Mouse (Mus musculus): ENCODE results near the gene Vezf1. TPM values are rescaled to one million over a fixed set of nuclear protein-coding genes. Genes with fewer than 3 reads are reported as not detected.

Gene Vezf1
- polyA plus RNA-seq, 1 experiment: 21.4 TPM

- H3K36me3 ChIP-seq (ENCODE audit: control insufficient read depth, insufficient read depth, low read length): no peaks in the 10 kb centered on the region; the same call in 1 of the 2 replicates
- peaks cover 3% of the 10 kb centered on the region; the same call in 1 of the 2 replicates for H3K4me1 ChIP-seq (ENCODE audit: control insufficient read depth, insufficient read depth, low read length)
- H3K27ac ChIP-seq (ENCODE audit: insufficient read depth, low read depth, low read length): no peak overlapping the region
- no peak for TF ChIP-seq CTCF (conservative IDR thresholded peaks at IDR 0.05; ENCODE audit: insufficient read depth, insufficient read length, low read depth, low read length)
- TF ChIP-seq POLR2A (IDR thresholded peaks at IDR 0.05; ENCODE audit: low read depth, low read length): no peak
- H3K4me3 ChIP-seq (ENCODE audit: insufficient read depth, low read depth, low read length): no peak overlapping the region
- WGBS: 43% methylated on average over 17 of the region's 17 CpGs
- H3K27me3 ChIP-seq (replicated peaks; ENCODE audit: control insufficient read depth, insufficient read depth, low read length): no peaks in the 10 kb centered on the region
- DNase-seq: no peak
Measured at GRCm38 (mm10) chr11:88046323-88046937, 21.6 kb upstream of the Vezf1 start.

GRCm38 (mm10) chr11:88046944-88047794 is 20.9 kb upstream of the Vezf1 start, which contains the start of gene Srsf1:
Gene Srsf1, plus strand, starts transcription at chr11:88047373.
- peak within 1 kb of the TSS; percentile 92 for H3K4me3 ChIP-seq (ENCODE audit: insufficient read depth, low read depth, low read length)
- peak within 1 kb of the TSS; percentile 98 for H3K27ac ChIP-seq (ENCODE audit: insufficient read depth, low read depth, low read length)
- H3K4me1 ChIP-seq (ENCODE audit: control insufficient read depth, insufficient read depth, low read length): peaks cover 3% of the 10 kb centered on the region; the same call in 1 of the 2 replicates
- WGBS: under 1% methylated on average over 60 of the region's 60 CpGs
- DNase-seq: peak; percentile 99
- TF ChIP-seq POLR2A (IDR thresholded peaks at IDR 0.05; ENCODE audit: low read depth, low read length): peak; percentile 93
- no peak for TF ChIP-seq CTCF (conservative IDR thresholded peaks at IDR 0.05; ENCODE audit: insufficient read depth, insufficient read length, low read depth, low read length)
- no peaks in the 10 kb centered on the region for H3K27me3 ChIP-seq (replicated peaks; ENCODE audit: control insufficient read depth, insufficient read depth, low read length)
- H3K36me3 ChIP-seq (ENCODE audit: control insufficient read depth, insufficient read depth, low read length): no peaks in the 10 kb centered on the region; the same call in 1 of the 2 replicates

- Histone ChIP-seq H3K4me1 (ENCODE audit: control insufficient read depth, insufficient read depth, low read length) (peaks cover 3% of the 10 kb centered on the region; the same call in 1 of the 2 replicates), H3K27ac (ENCODE audit: insufficient read depth, low read depth, low read length) (peak overlapping the region; percentile 98), H3K36me3 (ENCODE audit: control insufficient read depth, insufficient read depth, low read length) (no peaks in the 10 kb centered on the region; the same call in 1 of the 2 replicates), H3K4me3 (ENCODE audit: insufficient read depth, low read depth, low read length) (peak overlapping the region; percentile 92), H3K27me3 (replicated peaks; ENCODE audit: control insufficient read depth, insufficient read depth, low read length) (no peaks in the 10 kb centered on the region)
- TF ChIP-seq POLR2A (IDR thresholded peaks at IDR 0.05; ENCODE audit: low read depth, low read length) (no peak), CTCF (conservative IDR thresholded peaks at IDR 0.05; ENCODE audit: insufficient read depth, insufficient read length, low read depth, low read length) (no peak)
- DNase-seq: peak; percentile 74
- under 1% methylated on average over 76 of the region's 76 CpGs for WGBS
Measured at GRCm38 (mm10) chr11:88047871-88048531, 20.1 kb upstream of the Vezf1 start.

GRCm38 (mm10) chr11:88048961-88049670 is 19.0 kb upstream of the Vezf1 start:
- DNase-seq: no peak
- peaks cover 3% of the 10 kb centered on the region; the same call in 1 of the 2 replicates for H3K4me1 ChIP-seq (ENCODE audit: control insufficient read depth, insufficient read depth, low read length)
- H3K27ac ChIP-seq (ENCODE audit: insufficient read depth, low read depth, low read length): no peak overlapping the region
- no peaks in the 10 kb centered on the region for H3K27me3 ChIP-seq (replicated peaks; ENCODE audit: control insufficient read depth, insufficient read depth, low read length)
- WGBS: 11% methylated on average over 26 of the region's 26 CpGs
- TF ChIP-seq POLR2A (IDR thresholded peaks at IDR 0.05; ENCODE audit: low read depth, low read length): no peak
- TF ChIP-seq CTCF (conservative IDR thresholded peaks at IDR 0.05; ENCODE audit: insufficient read depth, insufficient read length, low read depth, low read length): no peak
- peak overlapping the region; percentile 92 for H3K4me3 ChIP-seq (ENCODE audit: insufficient read depth, low read depth, low read length)
- no peaks in the 10 kb centered on the region; the same call in 1 of the 2 replicates for H3K36me3 ChIP-seq (ENCODE audit: control insufficient read depth, insufficient read depth, low read length)

GRCm38 (mm10) chr11:88049732-88050131 is 18.3 kb upstream of the Vezf1 start:
- H3K4me1 ChIP-seq (ENCODE audit: control insufficient read depth, insufficient read depth, low read length): peaks cover 3% of the 10 kb centered on the region; the same call in 1 of the 2 replicates
- no peak for TF ChIP-seq POLR2A (IDR thresholded peaks at IDR 0.05; ENCODE audit: low read depth, low read length)
- TF ChIP-seq CTCF (conservative IDR thresholded peaks at IDR 0.05; ENCODE audit: insufficient read depth, insufficient read length, low read depth, low read length): no peak
- H3K27ac ChIP-seq (ENCODE audit: insufficient read depth, low read depth, low read length): no peak overlapping the region
- DNase-seq: no peak
- H3K27me3 ChIP-seq (replicated peaks; ENCODE audit: control insufficient read depth, insufficient read depth, low read length): no peaks in the 10 kb centered on the region
- H3K4me3 ChIP-seq (ENCODE audit: insufficient read depth, low read depth, low read length): no peak overlapping the region
- no peaks in the 10 kb centered on the region; the same call in 1 of the 2 replicates for H3K36me3 ChIP-seq (ENCODE audit: control insufficient read depth, insufficient read depth, low read length)

GRCm38 (mm10) chr11:88052638-88053037 is 15.4 kb upstream of the Vezf1 start:
- WGBS: 76% methylated on average over 4 of the region's 4 CpGs
- no peaks in the 10 kb centered on the region; the same call in 1 of the 2 replicates for H3K36me3 ChIP-seq (ENCODE audit: control insufficient read depth, insufficient read depth, low read length)
- no peak for DNase-seq

More at GRCm38 (mm10) chr11:88052638-88053037, 15.4 kb upstream of the Vezf1 start:
- no peaks in the 10 kb centered on the region for H3K27me3 ChIP-seq (replicated peaks; ENCODE audit: control insufficient read depth, insufficient read depth, low read length)
- no peak overlapping the region for H3K27ac ChIP-seq (ENCODE audit: insufficient read depth, low read depth, low read length)
- no peak overlapping the region for H3K4me3 ChIP-seq (ENCODE audit: insufficient read depth, low read depth, low read length)
- H3K4me1 ChIP-seq (ENCODE audit: control insufficient read depth, insufficient read depth, low read length): peaks cover 3% of the 10 kb centered on the region; the same call in 1 of the 2 replicates
- TF ChIP-seq POLR2A (IDR thresholded peaks at IDR 0.05; ENCODE audit: low read depth, low read length) (no peak), CTCF (conservative IDR thresholded peaks at IDR 0.05; ENCODE audit: insufficient read depth, insufficient read length, low read depth, low read length) (no peak)

Measured in kidney, adult 2 months (tissue).